Mouse (Mus musculus) T-helper 17 cell (primary cell): ENCODE data around the gene Grpel1.

Experiments used
- in situ Hi-C, 2 experiments: fragments of 300-600 bp; cut with MboI, MseI; formaldehyde crosslinking; loops; 1 replicate in 1 of 2; 2 replicates in 1 of 2; pipeline ENCODE4 v1.15.1; 2025; ENCODE audit warnings: high pct_unique_total_duplicates in 2 of 2

Gene Grpel1

GRCm38 (mm10) chr5:36505643-36506042 lies 40.8 kb downstream of the Grpel1 start:
- in situ Hi-C loops, result no loop called here

GRCm38 (mm10) chr5:36508351-36508750 lies 43.6 kb downstream of the Grpel1 start:
- in situ Hi-C loops, result no loop called here

- in situ Hi-C loops, result no loop called here
Measured at GRCm38 (mm10) chr5:36510956-36511355, 46.2 kb downstream of the Grpel1 start.

- in situ Hi-C loops, result no loop called here
Measured at GRCm38 (mm10) chr5:36515126-36515525, 50.3 kb downstream of the Grpel1 start.

- in situ Hi-C loops, result no loop called here
Measured at GRCm38 (mm10) chr5:36515558-36515957, 50.8 kb downstream of the Grpel1 start.

- in situ Hi-C loops, result no loop called here
Measured at GRCm38 (mm10) chr5:36517596-36517995, 52.8 kb downstream of the Grpel1 start.

GRCm38 (mm10) chr5:36519751-36520150 lies 55.0 kb downstream of the Grpel1 start:
- in situ Hi-C loops, result no loop called here

GRCm38 (mm10) chr5:36522782-36523181 lies 58.0 kb downstream of the Grpel1 start:
- in situ Hi-C loops, result no loop called here

- in situ Hi-C loops, result no loop called here
Measured at GRCm38 (mm10) chr5:36523219-36523703, 58.5 kb downstream of the Grpel1 start.
